Mouse (Mus musculus): ENCODE results near the gene Bpgm. TPM values are rescaled to one million over a fixed set of nuclear protein-coding genes. Genes with fewer than 3 reads are reported as not detected.

Gene Bpgm
- polyA plus RNA-seq, 1 experiment = 124 TPM

DNA sequence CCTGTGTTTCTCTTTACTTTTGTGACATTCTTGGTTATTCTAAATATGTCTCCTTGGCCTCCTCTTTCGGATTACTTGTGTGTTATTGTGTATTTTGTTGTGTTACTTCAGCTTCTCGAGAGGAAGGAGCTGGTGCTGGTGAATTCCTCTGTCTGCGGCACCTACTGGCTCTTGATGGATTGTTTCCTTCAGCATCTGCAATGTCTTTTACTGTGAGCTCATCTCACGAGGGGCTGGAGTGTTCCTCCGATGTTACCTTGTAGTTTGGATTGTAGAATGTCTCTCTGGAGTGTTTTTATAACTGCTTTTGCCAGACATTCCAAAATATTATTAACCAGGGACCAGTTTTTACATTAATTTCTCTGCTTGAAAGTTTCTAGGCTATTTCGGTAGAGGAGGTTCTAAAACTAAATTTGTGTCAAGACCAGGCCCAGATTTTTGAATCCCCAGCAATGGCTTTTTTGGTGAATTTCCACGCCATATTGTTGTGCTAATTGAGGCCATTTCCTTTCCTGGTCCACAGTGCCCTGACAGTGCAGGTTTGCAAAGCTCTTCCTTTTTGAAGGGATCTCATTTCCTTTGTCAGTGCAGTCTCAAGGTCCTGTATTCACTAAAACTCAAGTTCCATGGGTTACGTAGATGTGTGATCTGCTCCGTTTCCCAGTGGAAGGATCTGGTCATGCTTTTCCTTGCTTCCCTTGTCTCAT, 78.4 kb downstream of the Bpgm start:
- H3K36me3 ChIP-seq (ENCODE audit: control insufficient read depth, insufficient read depth, low read length) = no peaks in the 10 kb centered on the region
- no peaks in the 10 kb centered on the region for H3K27me3 ChIP-seq (ENCODE audit: control insufficient read depth, insufficient read depth, low read length)
- H3K4me3 ChIP-seq (ENCODE audit: control insufficient read depth, low read depth, low read length) = no peak overlapping the region
- no peak overlapping the region for H3K27ac ChIP-seq (ENCODE audit: control insufficient read depth, insufficient read depth, low read depth, low read length)
- H3K4me1 ChIP-seq (ENCODE audit: control insufficient read depth, insufficient read depth, low read length) = no peaks in the 10 kb centered on the region
- no peak for TF ChIP-seq POLR2A (IDR thresholded peaks at IDR 0.05; ENCODE audit: control insufficient read depth, low read depth, low read length)
- TF ChIP-seq CTCF (IDR thresholded peaks at IDR 0.05; ENCODE audit: control insufficient read depth, insufficient read depth, insufficient replicate concordance, low read depth, low read length) = no peak

Other genes starting within 250 kb of the Bpgm start
- gene Akr1b3, start 158.7 kb upstream of the Bpgm start, polyA plus RNA-seq (2012; rRNA removed) = 233 and 258 TPM in 2 replicates
- 26.1 and 29.6 TPM in 2 replicates for gene Akr1b8, start 122.1 kb upstream of the Bpgm start, polyA plus RNA-seq (2012; rRNA removed)
- gene Akr1b10, start 92.0 kb upstream of the Bpgm start, polyA plus RNA-seq (2012; rRNA removed) = 4.5 and 4.8 TPM in 2 replicates
- gene Akr1b7, start 63.9 kb upstream of the Bpgm start, polyA plus RNA-seq (2012; rRNA removed) = 0.07 and 64.1 TPM in 2 replicates
- gene Cald1, start 122.3 kb downstream of the Bpgm start, polyA plus RNA-seq (2012; rRNA removed) = 5.0 and 5.9 TPM in 2 replicates

Data from testis, adult 2 months (tissue).